7 mouse cellular contexts compared by ENCODE assay signal in genomic region chr3:104565423-104566230, GRCm38 (mm10). TPM values are rescaled to one million over a fixed set of nuclear protein-coding genes. Genes with fewer than 3 reads are reported as not detected.
A peak's percentile ranks its signal among the peaks of the same experiment; 100 is the strongest.
DNase-seq lines count a peak whose midpoint lies in the region; ATAC-seq lines count a peak whose summit lies in the region.

No protein-coding gene starts in this region.

- peaks cover 12% of the 10 kb centered on the region; the same call in 1 of the 2 replicates for H3K4me1 ChIP-seq in kidney, embryonic 14.5 days (ENCODE audit: control insufficient read depth, insufficient read depth, low read length)
- peaks cover 24% of the 10 kb centered on the region for H3K4me1 ChIP-seq in embryonic facial prominence, embryonic 10.5 days
- no peaks in the 10 kb centered on the region; the same call in 1 of the 2 replicates for H3K4me1 ChIP-seq in midbrain, embryonic 16.5 days (ENCODE audit: control insufficient read depth, insufficient read depth, low read length)

- H3K4me3 ChIP-seq in kidney, embryonic 14.5 days (ENCODE audit: low read length), result no peak overlapping the region
- H3K4me3 ChIP-seq in embryonic facial prominence, embryonic 10.5 days, result no peak overlapping the region
- no peak overlapping the region for H3K4me3 ChIP-seq in midbrain, embryonic 16.5 days (ENCODE audit: low read depth, low read length)

- WGBS in kidney, embryonic 14.5 days, result 36% methylated on average over 13 of the region's 13 CpGs
- 46% methylated on average over 13 of the region's 13 CpGs for WGBS in embryonic facial prominence, embryonic 10.5 days
- WGBS in midbrain, embryonic 16.5 days, result 63% methylated on average over 13 of the region's 13 CpGs

- peak overlapping the region; percentile 7; the same call in 1 of the 2 replicates for H3K27ac ChIP-seq in kidney, embryonic 14.5 days (ENCODE audit: low read depth, low read length)
- H3K27ac ChIP-seq in embryonic facial prominence, embryonic 10.5 days (replicated peaks), result peak overlapping the region; percentile 26; the same call in 1 of the 2 replicates
- H3K27ac ChIP-seq in midbrain, embryonic 16.5 days (ENCODE audit: low read length), result no peak overlapping the region

- no peak overlapping the region for H3K9ac ChIP-seq in kidney, embryonic 14.5 days (ENCODE audit: low read depth, low read length)
- H3K9ac ChIP-seq in midbrain, embryonic 16.5 days (ENCODE audit: low read depth, low read length), result no peak overlapping the region

- H3K27me3 ChIP-seq in kidney, embryonic 14.5 days (ENCODE audit: control insufficient read depth, insufficient read depth, low read length), result no peaks in the 10 kb centered on the region
- H3K27me3 ChIP-seq in embryonic facial prominence, embryonic 10.5 days (replicated peaks; ENCODE audit: low read depth, poor library complexity, severe bottlenecking), result no peaks in the 10 kb centered on the region
- H3K27me3 ChIP-seq in midbrain, embryonic 16.5 days (ENCODE audit: control insufficient read depth, insufficient read depth, low read depth, low read length), result no peaks in the 10 kb centered on the region

- H3K4me2 ChIP-seq in kidney, embryonic 14.5 days (replicated peaks; ENCODE audit: low read depth, low read length), result no peak overlapping the region
- no peak overlapping the region for H3K4me2 ChIP-seq in midbrain, embryonic 16.5 days (ENCODE audit: low read length)

- no peak for ATAC-seq in kidney, embryonic 14.5 days (ENCODE audit: low FRiP score, low TSS enrichment)
- no peak for ATAC-seq in midbrain, embryonic 16.5 days

- no peak for DNase-seq in kidney, postnatal 36 days
- peak; percentile 64 for DNase-seq in brain, adult 2 months (ENCODE audit: low read depth, low spot score)
- no peak for DNase-seq in embryonic facial prominence, embryonic 10.5 days (ENCODE audit: low spot score)
- DNase-seq in skeletal muscle tissue, adult 2 months (ENCODE audit: low read depth, low spot score), result peak; percentile 46
- no peak for DNase-seq in spleen, adult 18-20 months

- H3K9me3 ChIP-seq in kidney, embryonic 14.5 days (ENCODE audit: control insufficient read depth, low read length), result no peaks in the 10 kb centered on the region
- H3K9me3 ChIP-seq in embryonic facial prominence, embryonic 10.5 days, result no peaks in the 10 kb centered on the region
- H3K9me3 ChIP-seq in midbrain, embryonic 16.5 days (replicated peaks; ENCODE audit: control insufficient read depth, low read length, poor library complexity, severe bottlenecking), result no peaks in the 10 kb centered on the region

- no peaks in the 10 kb centered on the region for H3K36me3 ChIP-seq in kidney, embryonic 14.5 days (ENCODE audit: control insufficient read depth, insufficient read depth, low read length)
- H3K36me3 ChIP-seq in embryonic facial prominence, embryonic 10.5 days (replicated peaks), result no peaks in the 10 kb centered on the region
- H3K36me3 ChIP-seq in midbrain, embryonic 16.5 days (ENCODE audit: control insufficient read depth, insufficient read depth, low read length), result no peaks in the 10 kb centered on the region

RNA-seq across cellular contexts. Expression of gene Lrig2, which starts 53.9 kb away (rescaled TPM):
- 9.8 and 25.6 TPM in 2 replicates for polyA plus RNA-seq in kidney, embryonic 14.5 days (2014; fragmentation: Nextera tagmentation; extraction: Ambion mirVana)
- polyA plus RNA-seq in embryonic facial prominence, embryonic 10.5 days (2016; fragmentation: Nextera tagmentation; extraction: Ambion mirVana), result 19.1 and 19.6 TPM in 2 replicates
- 30.7 and 31.7 TPM in 2 replicates for polyA plus RNA-seq in midbrain, embryonic 16.5 days (2015; fragmentation: Nextera tagmentation; extraction: Ambion mirVana)

Comparison
In these comparisons a context has a peak if more than half of its experiments do, and no peak if none do; other contexts are left out.
1. DNase-seq: peak in brain, adult 2 months (single experiment) and skeletal muscle tissue, adult 2 months (single experiment); none in kidney, postnatal 36 days (0 of 2), embryonic facial prominence, embryonic 10.5 days (single experiment) and spleen, adult 18-20 months (0 of 2).